Mouse (Mus musculus) urinary bladder, postnatal 10 days (tissue): Measurements from ENCODE around the gene Mif4gd.
"Not testable (repeated sequence)": the region's sequence is repeated elsewhere in the genome, so short reads cannot be mapped to it uniquely, and the experiment has no call there.

Source experiments
- DNase-seq: peaks from one replicate; pipeline ENCODE4 v3.0.0; 2022; ENCODE audit warnings: low spot score

The Mif4gd gene

DNA sequence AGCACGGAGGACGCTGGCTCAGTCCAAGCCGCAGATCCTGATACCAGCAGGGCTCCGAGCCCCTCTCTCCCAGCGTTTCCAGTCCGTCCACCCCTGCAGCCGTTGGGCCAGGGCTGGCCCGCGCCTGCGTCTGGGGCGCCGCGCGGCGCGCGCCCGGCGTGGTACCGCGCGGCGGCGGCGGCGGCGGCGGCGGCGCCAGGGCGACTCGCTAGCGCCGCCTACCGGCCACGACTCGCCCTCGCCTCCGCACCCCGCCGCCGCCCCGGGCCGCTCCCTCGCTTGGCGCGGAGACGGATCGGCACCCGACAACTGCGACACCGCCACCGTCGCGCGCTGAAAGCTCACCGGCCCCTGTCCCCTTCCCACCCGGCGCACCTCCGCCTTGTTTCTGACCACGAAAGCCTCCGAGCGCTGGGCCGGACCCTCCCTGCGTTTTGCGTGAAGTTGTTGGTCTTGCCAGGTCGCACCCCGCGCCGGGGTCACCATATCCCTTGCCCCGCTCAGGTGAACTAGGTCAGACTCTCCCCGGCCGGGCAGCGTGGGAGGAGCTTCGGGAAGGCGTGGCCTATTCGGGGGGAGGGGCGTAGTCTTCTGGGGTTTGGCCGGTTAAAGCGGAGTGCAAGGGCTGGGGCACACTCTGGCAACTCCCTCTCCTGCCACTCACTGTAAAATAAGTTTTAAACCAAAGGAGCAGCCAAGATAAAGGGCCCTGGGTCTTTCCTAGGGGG is at the start of gene Mif4gd:
Gene Mif4gd (minus strand): TSS at position 560 of the 728 bp plus-strand sequence.
- peak; percentile 78 for DNase-seq

- no peak for DNase-seq
These were observed 47.6 kb upstream of the Mif4gd start for GRCm38 (mm10) chr11:115660376-115660775.

DNA sequence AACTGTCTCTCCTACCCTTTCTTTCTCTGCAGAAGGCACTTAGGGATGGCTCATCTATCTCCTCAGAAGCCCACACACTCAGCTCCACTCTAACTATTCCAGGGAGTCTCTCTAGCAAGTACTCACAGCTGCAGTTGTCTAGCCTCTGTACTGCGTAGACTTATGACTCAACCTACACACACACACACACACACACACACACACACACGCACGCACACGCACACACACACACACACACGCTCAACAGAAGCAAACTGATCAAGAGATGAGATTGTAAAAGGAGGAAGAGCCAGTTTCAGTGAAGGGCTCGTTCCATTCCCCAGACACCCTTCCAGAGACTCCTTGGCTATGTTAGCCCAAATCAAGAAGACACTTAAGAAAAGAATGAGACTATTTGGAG is 45.8 kb upstream of the Mif4gd start:
- no peak for DNase-seq

DNA sequence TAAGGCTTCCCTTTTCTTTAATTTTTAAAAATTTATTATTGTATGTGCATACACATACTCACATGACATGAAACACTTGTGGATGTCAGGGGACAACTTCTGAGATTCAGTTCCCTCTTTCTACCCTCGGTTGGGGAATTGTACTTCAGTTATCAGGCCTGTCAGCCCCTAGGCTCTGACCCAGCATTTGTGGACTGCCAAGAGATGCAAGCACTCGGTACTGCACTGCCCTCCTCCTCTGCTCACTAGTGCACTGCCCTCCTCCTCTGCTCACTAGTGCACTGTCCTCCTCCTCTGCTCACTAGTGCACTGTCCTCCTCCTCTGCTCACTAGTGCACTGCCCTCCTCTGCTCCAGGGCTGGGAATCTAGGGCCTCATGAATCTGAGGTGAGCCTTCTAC is 41.4 kb upstream of the Mif4gd start:
- no peak for DNase-seq

- DNase-seq = no peak
These were observed 40.4 kb upstream of the Mif4gd start for GRCm38 (mm10) chr11:115653194-115653593.

DNA sequence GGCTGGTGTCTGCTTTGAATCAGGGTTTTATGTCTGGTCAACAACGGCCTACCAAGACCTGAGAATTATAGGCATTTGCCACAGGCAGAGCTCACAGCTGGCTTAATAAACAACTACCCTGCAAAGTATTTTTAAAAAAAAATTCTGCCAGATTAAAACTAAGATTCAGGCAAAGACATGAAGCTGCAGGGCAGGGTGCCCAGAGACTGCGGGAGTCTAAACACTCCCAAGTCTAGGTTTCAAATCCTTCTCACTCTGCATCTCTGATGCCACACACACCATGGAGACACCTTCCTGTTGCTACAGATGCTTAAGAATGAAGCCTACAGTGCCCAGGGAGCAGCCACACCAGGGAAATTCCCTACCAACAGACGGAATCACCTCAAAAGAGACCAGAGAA is 38.9 kb upstream of the Mif4gd start:
- DNase-seq = no peak

- DNase-seq = no peak
These were observed 36.9 kb upstream of the Mif4gd start for GRCm38 (mm10) chr11:115649706-115650105.

DNA sequence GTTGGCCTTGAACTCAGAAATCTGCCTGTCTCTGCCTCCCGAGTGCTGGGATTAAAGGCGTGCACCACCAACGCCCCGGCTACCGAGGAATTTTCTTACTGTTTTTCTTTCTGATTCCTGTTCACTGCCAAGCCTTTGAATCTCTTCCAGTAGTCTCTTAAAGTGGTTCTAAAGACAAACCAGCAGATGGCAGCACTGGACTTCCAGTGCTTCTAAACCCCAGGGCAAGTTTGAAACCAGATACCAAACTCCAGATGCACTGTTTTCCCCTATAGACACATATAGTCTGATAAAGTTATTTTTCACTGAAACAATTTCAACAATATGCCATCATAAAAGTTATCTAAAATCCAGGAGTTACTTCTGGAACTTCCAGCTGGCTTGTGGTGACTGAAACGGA is 34.7 kb upstream of the Mif4gd start:
- DNase-seq = no peak

DNA sequence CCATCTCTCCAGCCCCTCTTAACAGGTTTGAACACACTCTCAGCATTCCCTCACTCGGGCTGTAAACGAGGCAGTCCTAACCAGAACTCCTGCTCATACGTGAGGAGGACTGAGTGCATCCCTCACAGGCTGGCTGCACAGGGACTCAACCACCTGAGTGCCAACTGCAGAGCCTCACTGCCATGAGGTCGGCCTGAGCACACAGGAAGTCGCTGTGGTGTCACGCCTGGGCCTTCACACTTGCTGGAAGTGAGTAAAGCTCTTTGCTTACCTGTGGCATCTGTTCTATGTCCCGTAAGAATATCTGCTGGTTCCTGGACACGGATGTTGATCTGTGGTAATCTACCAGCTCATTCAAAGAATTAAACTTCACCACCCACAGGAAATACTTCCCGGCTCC is 33.7 kb upstream of the Mif4gd start:
- DNase-seq = no peak

GRCm38 (mm10) chr11:115645498-115645897 is 32.7 kb upstream of the Mif4gd start:
- not testable (repeated sequence) for DNase-seq

GRCm38 (mm10) chr11:115644308-115644707 is 31.5 kb upstream of the Mif4gd start:
- DNase-seq = no peak

- no peak for DNase-seq
These were observed 30.5 kb upstream of the Mif4gd start for GRCm38 (mm10) chr11:115643265-115643664.

- DNase-seq = no peak
These were observed 29.9 kb upstream of the Mif4gd start for GRCm38 (mm10) chr11:115642705-115643104.

DNA sequence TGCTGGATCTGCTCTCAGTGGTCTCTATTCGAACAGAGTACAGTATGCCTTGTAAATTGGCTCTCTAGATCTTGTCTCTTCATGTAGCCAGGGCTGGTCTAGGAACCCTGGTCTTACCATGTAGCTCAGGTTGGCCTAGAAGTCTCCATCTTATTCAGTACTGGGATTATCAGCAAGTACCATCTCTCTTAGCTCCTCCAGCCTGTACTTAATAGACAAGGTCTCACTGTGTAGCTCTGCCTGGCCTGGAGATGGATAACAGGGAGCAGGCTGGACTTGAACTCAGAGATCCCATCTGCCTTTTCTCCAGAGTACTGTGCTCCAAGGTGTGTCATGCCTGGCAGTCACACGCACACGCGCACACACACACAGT is 28.9 kb upstream of the Mif4gd start:
- no peak for DNase-seq

DNA sequence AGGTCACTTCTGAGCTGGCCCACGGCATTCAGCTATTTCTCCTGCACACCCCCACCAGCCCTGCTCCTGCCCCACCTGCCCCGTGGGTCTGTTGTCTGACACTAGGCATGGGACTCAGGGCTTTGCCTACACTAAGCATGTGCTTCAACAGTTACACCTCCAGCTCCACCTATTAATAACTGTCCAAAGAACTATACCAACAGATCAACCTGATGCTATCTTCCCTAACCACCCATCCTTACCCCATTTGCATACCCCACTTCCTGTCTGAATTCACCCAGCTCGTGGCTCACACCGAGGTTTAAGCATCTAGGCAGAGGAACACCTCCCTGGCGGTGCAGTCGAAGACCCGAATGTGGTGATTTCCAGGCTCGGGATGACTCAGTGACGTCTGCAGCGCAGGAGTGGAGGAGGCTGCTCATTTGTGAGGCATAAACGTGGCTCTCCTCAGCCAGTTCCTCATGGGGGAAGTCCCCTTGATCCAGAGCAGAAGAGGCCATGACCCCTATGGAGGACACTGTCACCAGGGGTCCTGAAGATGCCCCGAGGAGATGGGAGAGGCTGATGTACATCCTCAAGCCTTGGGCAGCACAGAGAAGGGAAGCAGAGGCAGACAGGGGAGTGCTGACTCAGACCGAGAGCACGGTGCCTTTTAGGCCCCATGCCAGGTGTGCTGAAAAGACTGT is 28.4 kb upstream of the Mif4gd start:
- DNase-seq = no peak

GRCm38 (mm10) chr11:115640311-115640828 is 27.6 kb upstream of the Mif4gd start:
- no peak for DNase-seq

DNA sequence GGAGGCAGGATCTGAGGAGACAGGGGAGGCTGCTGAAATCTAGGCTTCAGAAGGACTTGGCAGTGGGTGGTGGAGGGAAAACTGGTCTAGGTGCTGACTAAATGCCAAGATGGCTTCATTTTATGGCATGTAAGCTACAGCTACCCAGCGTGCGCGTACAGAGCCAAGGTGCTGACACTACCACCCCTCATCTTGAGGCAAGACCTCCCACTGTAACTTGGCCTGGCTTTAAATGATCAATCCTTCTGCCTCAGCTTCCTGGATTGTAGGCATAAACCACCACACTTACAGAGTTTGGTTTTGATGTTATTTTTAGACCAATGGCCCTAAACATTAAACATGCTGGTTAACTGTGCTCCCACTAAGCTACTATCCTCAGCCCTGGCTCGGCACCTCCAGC is 26.8 kb upstream of the Mif4gd start:
- DNase-seq = no peak

DNA sequence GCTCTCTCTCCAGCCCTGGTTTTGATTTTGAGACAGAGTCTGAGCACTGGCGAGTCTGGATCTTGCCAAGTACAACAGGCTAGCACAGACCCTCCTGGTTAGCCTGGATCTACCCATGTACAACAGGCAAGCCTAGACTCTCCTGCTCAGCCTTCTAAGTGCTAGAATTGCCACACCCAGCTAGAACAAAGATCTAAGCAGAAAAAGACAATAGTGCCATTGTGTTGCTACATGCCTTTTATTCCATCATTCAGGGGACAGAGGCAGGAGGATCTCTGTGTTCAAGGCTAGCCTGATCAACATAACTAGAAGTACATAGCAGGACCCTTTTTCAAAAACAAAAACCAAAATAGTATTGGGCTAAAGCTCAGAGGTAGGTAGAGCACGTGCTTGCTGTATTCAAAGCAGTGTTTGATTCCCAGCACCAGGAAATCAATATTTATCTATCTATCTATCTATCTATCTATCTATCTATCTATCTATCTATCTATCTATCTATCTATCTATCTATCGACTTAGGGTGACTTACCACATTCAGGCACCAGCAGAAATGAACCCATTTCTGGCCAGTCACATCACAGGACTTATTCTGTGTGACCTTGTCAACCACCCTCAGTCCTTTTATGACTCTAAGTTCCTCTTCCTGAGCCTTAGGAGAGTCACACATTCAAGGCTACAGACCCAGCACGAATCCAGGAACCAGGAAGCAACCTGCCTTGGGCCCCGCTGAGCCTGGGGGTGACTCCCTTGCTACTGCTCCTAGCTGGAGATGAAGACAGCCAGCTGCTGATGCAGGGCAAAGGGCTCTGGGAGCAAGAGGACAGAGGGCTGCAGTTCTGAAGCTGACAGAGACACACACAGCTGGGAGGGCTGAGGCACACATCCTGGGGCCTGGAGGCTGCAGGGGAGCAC is 26.0 kb upstream of the Mif4gd start:
- DNase-seq = no peak

DNA sequence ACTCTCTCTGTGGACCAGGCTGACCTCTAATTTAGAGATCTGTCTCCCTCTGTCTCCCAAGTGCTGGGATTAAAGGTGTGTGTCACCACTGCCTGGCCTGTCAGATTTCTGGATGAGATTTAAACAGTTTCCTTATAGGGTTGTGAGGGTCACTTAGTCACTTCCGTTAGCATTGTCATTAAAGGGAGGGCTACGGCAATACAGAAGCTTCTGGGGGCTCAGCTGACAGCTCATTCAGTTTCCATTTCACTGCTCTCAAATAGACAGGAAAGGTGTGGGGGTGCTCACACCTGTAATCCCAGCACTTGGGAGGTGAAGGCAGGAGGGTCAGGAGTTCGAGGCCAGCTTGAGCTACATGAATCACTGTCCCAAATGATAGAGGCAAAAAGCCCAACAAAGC is 24.2 kb upstream of the Mif4gd start:
- no peak for DNase-seq

GRCm38 (mm10) chr11:115635484-115635883 is 22.7 kb upstream of the Mif4gd start:
- no peak for DNase-seq

- DNase-seq = no peak
These were observed 22.3 kb upstream of the Mif4gd start for GRCm38 (mm10) chr11:115635041-115635440.

DNA sequence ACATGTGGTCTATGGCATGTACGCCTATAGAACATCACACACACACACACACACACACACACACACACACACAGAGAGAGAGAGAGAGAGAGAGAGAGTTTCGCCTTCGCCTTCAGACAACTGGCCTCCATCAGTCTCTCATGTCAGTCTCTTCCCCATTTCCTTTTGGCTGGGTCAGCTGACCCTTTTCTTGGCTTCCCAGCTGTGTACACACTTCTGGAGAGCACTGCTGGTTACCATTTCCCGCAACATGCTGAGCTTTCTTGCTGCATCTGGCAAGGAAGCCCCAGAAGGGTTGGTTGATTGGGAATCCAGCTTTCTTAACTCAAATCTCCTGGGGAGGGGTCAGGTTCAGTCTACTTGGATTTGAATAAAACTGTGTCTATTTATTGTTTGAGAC is 21.3 kb upstream of the Mif4gd start:
- DNase-seq = no peak

- no peak for DNase-seq
These were observed 20.1 kb upstream of the Mif4gd start for GRCm38 (mm10) chr11:115632862-115633261.
